Mouse (Mus musculus) left cerebral cortex, postnatal 10 days (tissue): ENCODE data around the gene Capn2. TPM values are rescaled to one million over a fixed set of nuclear protein-coding genes. Genes with fewer than 3 reads are reported as not detected.
A peak's percentile ranks its signal among the peaks of the same experiment; 100 is the strongest.

Source experiments
- DNase-seq, 2 experiments: peaks; one replicate each; pipeline ENCODE4 v3.0.0; 2021 to 2022; ENCODE audit warnings: low spot score in 2 of 2, mixed read lengths in 1 of 2; ENCODE audit errors: extremely low spot score in 1 of 2
- intact Hi-C: fragments of 180-260 bp; cut with DNase I; formaldehyde crosslinking; loops from one replicate; pipeline ENCODE4 v1.15.1; 2025
- total RNA-seq, 2 experiments: library from RNA; stranded (reverse); gene quantifications; 2 replicates each; pipeline ENCODE4 v1.2.3; 2021

Capn2 gene
- total RNA-seq, 2 experiments from 2014 or later = 59.9 to 64.6 TPM

- DNase-seq = peak in 1 of 2 experiments; percentile 48
- intact Hi-C loops = no loop called here
Measured at GRCm38 (mm10) chr1:182439546-182440222, 77.7 kb downstream of the Capn2 start.

- DNase-seq = no peak
Measured at GRCm38 (mm10) chr1:182436746-182437145, 80.7 kb downstream of the Capn2 start.

GRCm38 (mm10) chr1:182432059-182432458, 85.3 kb downstream of the Capn2 start:
- intact Hi-C loops = no loop called here
- no peak for DNase-seq

More at GRCm38 (mm10) chr1:182436746-182437145, 80.7 kb downstream of the Capn2 start:
- intact Hi-C loops = no loop called here

- DNase-seq = no peak
- intact Hi-C loops = no loop called here
Measured at GRCm38 (mm10) chr1:182430676-182431075, 86.7 kb downstream of the Capn2 start.

GRCm38 (mm10) chr1:182429826-182430225, 87.6 kb downstream of the Capn2 start:
- intact Hi-C loops = no loop called here
- no peak for DNase-seq

- intact Hi-C loops = no loop called here
- DNase-seq = no peak
Measured at GRCm38 (mm10) chr1:182427426-182427825, 90.0 kb downstream of the Capn2 start.

GRCm38 (mm10) chr1:182426444-182426843, 91.0 kb downstream of the Capn2 start:
- DNase-seq = no peak
- intact Hi-C loops = no loop called here

- intact Hi-C loops = no loop called here
Measured at GRCm38 (mm10) chr1:182425176-182425575, 92.2 kb downstream of the Capn2 start.

GRCm38 (mm10) chr1:182424274-182424673, 93.1 kb downstream of the Capn2 start:
- no peak for DNase-seq
- intact Hi-C loops = no loop called here

More at GRCm38 (mm10) chr1:182425176-182425575, 92.2 kb downstream of the Capn2 start:
- no peak for DNase-seq

GRCm38 (mm10) chr1:182419481-182419880, 97.9 kb downstream of the Capn2 start:
- DNase-seq = no peak
- intact Hi-C loops = loop anchor here (5.0 kb wide), 1 partner anchor 33 kb away; no protein-coding TSS in a partner anchor

Other genes starting within 250 kb of the Capn2 start
- gene Degs1, start 234.8 kb downstream of the Capn2 start, total RNA-seq = 10 to 100 TPM; 62.6 to 64.1 TPM
- 10 to 100 TPM; 42.7 to 44.8 TPM for gene Fbxo28, start 176.0 kb downstream of the Capn2 start, total RNA-seq
- 10 to 100 TPM; 15.6 to 20.3 TPM for gene Trp53bp2, start 108.4 kb downstream of the Capn2 start, total RNA-seq
- not detected for gene Capn8, start 47.4 kb upstream of the Capn2 start, total RNA-seq
- not detected for gene Ccdc185, start 231.6 kb upstream of the Capn2 start, total RNA-seq
- 10 to 100 TPM; 75.2 to 78.9 TPM for gene Susd4, start 246.3 kb upstream of the Capn2 start, total RNA-seq